Mouse (Mus musculus): Measurements from ENCODE around the gene Plk2.
"Not testable (repeated sequence)": the region's sequence is repeated elsewhere in the genome, so short reads cannot be mapped to it uniquely, and the experiment has no call there.

Gene Plk2

DNA sequence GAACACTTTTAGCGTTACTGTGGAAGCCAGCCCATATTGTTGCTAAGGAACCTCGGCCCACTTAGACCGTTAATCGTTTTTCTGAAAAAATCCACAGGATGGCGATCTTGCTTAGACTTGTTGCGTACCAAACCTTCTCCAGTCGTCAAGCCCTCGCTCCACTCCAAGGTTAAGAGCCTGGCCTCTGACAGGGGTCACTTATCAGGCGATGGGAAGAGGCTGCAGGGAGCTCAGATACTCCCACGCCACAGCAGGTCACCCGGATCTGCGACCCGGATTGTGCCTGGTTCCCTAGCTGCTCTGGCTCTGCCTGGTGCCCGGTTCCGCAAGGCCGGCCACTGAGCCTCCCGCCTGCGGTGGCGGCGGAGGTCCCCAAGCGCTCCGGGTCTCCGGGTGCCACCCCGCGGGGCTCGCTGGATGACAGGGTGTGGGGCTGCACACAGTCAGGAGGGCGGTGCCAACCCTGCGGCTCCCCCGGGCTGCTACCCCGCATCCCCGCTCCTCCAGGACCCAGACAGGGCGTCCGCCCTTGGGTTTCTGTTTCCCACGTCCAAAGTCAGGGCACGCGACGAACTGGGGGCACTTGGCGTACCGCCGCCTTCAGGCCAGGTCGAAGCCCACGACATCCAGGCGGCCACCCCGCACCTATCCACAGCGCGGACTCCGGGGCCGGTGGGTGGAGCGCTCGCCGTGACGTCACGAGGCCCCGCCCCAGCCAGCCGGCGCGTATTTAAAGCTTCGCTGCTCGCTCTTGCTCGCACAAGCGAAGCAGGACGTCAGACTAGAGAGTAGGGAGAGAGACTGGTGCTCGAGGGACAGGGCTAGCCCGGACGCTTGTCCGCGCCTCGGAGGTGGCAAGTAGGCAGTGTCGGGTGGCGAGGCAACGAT is at the start of gene Plk2:
Gene Plk2, plus strand, starts transcription at position 756 of the 888 bp plus-strand sequence.
- DNase-seq (ENCODE audit: low spot score in 2 of 2) = peak; percentile 88 to 97

DNA sequence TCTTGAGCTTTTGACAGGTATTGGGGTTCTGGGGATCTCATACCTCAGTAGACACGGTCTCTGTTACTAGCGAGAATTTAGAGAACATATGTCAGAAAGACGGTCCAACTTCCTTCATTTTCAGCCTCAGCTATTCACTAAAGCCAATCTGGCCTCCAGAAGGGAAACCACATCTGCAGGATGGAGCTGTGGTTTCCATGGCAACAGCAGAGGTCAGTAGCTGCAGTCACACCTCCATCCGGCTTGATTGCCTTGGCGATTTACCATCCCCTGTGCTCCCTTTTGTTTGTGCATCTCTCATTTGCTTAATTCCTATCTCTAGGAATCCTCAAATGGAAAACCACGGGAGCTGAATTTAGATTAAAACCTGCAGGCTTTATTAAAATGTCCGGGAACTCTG is 48.1 kb upstream of the Plk2 start:
- DNase-seq (ENCODE audit: low spot score in 2 of 2) = no peak

DNA sequence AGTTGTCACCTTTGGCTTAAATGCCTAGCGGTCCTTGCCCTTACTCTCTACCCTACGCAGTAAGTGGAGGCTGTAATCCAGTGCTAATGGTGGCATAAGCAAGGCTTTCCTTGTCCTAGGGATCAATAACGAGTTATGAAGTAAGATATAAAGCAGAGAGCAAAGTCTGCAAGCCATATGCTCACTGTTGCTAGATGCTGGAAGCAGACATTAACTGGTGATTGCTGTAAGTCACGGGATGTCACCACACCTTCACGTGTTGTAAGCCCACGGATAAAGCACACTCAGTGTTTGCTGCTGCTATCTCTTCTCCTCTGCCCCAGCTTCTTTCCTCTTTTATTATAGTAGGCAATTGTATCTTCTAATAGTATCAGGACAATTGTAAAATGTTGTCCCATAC is 43.8 kb upstream of the Plk2 start:
- DNase-seq (ENCODE audit: low spot score in 2 of 2) = no peak

DNA sequence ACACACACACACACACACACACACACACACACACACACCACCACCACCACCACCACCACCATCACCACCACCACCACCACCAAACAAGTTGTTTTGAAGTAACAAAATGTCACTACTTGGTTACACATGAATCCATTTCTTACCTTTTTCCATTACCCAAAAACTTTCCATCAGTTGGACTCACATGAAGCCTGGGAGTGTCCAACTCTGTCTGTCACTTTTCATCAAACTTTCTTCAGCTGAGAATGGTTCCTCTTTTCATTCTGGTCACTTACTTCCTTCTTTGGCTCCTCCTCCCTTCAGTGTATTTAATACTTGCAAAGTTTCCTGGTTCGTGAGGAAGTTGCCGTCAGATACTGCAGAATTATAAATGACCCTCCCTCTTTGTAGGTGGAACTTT is 37.9 kb upstream of the Plk2 start, which contains the start of gene Gapt:
Gene Gapt, minus strand, starts transcription at position 259 of the 400 bp plus-strand sequence.
- no peak for DNase-seq (ENCODE audit: low spot score in 2 of 2)

DNA sequence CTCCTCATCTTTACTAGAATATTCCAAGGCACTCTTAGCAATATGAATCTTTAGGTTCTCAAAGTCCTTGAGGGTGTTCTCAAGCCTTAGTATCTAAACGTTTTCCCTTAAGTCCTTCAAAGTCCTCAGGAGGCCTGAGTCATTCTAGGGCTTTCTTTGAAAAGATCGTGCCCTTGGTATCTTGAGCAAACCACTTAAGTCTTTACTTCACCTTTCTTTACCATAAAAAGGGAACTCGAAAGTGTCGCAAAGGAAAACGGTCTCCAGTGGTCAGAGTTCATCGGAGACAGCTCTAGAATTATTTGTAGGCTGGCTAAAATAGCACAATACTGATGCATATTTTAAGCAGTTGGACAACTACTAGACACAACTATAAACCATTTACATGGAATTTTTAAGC is 31.1 kb upstream of the Plk2 start:
- no peak for DNase-seq (ENCODE audit: low spot score in 2 of 2)

DNA sequence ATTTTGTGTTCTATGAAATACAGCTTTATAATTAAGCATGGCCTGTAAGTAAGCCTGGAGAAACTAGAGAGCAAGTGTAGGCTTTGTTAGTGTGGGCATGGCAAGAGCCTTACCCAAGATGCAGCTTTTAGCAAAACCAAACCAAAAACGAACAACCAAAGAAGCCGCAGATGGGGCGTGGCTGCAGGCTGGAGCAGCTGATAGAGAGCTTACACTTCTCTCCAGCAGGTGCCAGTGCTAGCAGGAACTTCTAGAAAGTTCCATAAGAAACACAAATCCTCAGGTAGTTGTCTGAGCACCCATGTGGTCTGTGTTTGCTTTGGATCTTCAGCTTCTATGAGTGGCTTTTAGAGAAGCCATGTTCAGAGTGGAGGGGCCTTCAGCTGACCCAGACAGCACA is 28.4 kb upstream of the Plk2 start:
- no peak for DNase-seq (ENCODE audit: low spot score in 2 of 2)

DNA sequence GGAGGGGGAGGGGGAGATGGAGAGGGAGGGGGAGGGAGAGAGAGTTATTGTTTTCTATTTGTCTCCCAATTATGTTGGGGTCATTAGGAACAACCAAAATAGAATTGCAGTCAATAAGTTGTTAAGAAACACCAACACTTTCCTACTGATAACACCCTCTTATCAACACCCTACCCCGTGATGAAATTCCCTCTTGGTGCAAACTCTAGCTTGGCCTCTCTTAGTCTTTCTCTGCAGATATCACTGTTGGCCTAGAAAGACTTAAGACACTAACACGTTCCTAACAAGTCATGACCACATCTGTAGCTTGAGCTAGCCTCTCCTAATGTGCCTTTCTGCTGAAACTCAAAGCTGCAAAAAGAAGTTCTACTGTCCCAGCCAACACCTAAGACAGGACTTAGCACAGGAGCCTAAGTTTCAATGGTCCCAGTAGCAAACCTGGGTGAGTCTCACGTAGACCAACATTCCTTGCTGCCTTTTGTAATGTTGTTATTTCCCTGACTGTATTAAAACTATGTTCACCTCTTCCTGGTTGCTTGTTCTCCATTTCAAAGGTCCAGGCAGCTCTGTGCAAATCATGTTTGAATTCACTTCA is 26.8 kb upstream of the Plk2 start:
- no peak for DNase-seq (ENCODE audit: low spot score in 2 of 2)

DNA sequence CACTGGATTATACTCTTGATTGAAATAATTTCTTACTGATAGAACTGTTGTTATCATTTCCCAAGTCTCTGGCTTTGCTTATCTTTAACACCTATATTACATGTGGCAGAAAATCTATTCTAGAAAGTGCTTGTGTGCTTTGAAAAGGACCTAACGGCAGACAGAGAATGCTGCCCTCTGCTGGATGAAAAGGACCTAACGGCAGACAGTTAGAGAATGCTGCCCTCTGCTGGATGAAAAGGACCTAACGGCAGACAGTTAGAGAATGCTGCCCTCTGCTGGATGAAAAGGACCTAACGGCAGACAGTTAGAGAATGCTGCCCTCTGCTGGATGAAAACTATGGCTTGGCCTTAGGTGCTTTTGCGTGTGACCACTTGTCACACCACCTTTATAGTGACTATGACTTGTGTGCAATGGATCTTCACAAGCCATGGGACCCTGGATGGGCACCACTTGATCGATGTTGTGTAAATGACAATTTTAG is 26.2 kb upstream of the Plk2 start:
- DNase-seq (ENCODE audit: low spot score in 2 of 2) = peak; percentile 32 to 67

DNA sequence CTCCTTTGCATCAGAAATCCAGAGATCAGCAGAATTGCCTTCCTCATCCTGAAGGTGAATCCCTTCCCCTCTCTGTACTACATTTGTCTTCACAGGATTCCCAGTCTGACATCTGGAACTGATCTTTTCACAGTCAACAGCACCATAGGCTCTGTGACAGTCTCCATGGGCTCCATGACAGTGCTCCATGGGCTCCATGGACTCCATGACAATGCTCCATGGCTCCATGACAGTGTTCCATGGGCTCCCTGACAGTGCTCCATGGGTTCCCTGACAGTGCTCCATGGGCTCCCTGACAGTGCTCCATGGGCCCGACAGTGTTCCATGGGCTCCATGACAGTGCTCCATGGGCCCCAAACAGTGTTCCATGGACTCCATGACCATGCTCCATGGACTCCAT is 25.2 kb upstream of the Plk2 start:
- DNase-seq (ENCODE audit: low spot score in 2 of 2) = no peak

DNA sequence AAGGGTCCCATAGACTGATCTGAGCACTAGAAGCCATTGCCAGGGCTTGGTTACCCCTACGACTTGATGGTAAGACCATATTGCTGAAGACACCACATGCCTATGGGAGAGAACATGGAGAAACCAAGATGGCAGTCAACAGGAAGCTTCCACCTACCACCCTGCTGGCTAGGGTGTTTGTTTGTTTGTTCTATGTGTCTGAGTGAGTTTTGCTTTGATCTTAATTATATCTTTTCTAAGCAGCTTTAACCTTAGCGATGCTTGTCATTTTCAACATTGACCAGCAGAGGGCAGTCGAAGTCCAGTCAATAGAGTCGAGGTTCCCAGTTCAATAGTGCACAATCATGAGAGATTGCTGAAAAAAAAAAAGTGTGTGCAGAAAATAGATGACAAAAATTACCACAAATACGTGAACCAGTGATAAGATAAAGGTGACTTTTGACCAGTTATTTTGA is 12.4 kb upstream of the Plk2 start:
- DNase-seq (ENCODE audit: low spot score in 2 of 2) = no peak

DNA sequence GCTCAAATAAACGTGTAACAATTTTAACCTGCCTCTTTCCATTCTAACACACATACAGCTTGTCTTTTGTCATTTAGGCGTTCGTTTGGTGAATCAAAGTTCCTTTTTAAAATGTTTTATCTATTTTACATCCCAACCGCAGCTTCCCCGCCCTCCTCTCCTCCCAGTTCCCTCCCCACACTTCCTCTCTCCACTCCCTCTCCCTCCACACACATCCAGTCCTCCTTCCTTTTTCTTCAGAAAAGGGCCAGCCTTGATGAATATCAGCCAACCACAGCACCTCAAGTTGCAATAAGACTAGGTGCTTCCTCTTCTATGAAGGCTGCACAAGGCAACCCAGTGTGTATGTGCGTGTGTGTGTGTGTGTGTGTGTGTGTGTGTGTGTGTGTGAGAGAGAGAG is 10.3 kb upstream of the Plk2 start:
- no peak for DNase-seq (ENCODE audit: low spot score in 2 of 2)

DNA sequence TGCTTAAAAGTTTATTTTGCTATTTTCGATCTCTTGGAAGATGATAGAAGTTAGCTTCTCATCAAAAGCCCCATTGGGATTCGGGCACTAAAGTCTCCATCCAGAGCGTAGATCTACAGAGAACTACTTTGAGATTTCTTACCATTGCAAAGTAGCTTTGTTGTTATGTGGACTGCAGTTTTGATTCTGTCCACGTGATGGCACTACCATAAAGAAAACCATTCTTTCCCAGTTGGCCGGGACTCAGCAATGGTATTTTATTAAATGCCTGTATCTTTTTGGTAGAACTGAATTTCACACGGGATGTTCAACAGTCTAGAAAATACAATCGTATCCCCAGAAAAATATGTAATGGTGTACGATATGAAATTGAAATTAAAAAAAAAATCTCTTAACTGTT is 2.6 kb upstream of the Plk2 start:
- peak; percentile 22 to 69 for DNase-seq (ENCODE audit: low spot score in 2 of 2)

DNA sequence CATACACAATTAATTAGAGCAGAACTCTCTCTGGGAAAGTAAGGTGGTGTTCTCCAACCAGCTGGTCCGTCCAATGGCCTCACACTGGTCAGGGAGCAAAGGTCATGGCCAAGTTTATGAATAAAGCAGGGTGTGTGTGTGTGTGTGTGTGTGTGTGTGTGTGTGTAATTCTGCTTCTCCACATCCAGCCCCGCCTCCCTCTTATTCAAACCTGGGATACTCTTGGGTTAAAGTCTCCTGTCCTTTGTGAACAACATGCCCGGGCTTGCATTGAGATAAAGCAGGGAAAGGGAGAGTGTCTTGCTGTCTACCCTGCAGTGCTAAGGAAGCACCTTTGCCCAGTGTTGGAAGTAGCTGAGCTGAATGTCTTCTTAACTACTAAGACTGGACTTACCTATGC is 2.2 kb upstream of the Plk2 start:
- no peak for DNase-seq (ENCODE audit: low spot score in 2 of 2)

DNA sequence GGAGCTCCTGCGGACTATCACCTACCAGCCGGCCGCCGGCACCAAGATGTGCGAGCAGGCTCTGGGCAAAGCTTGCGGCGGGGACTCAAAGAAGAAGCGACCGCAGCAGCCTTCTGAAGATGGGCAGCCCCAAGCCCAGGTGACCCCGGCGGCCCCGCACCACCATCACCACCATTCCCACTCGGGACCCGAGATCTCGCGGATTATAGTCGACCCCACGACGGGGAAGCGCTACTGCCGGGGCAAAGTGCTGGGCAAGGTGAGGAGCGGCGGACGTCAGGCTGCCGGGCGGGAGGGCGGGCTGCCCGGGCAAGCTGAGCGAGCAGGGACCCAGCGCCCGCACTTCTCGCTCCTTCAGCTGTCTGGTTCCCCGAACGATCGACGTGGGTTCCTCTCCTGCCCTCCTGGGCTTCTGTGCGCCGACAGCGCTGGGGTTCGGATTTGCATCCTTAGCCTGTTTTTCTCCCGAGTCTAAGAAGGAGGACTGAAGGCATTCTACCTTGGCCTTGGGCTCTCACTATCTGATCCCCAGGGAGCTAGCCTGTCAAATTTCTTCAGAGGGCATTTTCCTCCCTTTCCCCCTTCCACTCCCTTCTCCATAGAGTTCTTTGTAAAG is 441 bp downstream of the Plk2 start:
- no peak for DNase-seq (ENCODE audit: low spot score in 2 of 2)

DNA sequence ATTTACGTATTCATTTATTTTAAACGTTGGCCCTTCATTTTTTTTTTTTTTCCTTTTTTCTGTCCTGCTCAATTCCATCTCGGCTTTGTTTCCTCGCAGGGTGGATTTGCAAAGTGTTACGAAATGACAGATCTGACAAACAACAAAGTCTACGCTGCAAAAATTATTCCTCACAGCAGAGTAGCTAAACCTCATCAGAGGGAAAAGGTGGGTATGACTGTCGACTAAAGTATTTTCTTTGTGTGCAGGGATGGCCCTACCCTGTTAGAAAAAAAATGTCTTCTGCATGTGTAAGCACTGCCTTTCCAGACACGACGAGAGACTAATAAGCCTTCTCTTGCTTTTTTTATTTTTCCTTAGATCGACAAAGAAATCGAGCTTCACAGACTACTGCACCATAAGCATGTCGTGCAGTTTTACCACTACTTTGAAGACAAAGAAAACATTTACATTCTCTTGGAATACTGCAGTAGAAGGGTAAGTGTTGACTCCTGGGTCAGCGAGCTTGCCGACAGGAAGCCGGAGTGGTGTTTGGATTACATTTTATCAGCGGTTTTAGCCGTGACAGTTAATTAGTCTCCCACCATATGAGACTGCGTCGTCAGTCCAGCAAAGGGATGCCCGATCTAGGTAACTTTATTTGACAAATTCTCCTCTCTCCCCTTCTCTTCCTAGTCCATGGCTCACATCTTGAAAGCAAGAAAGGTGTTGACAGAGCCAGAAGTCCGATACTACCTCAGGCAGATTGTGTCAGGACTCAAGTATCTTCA is 1.3 kb downstream of the Plk2 start:
- DNase-seq (ENCODE audit: low spot score in 2 of 2) = no peak

DNA sequence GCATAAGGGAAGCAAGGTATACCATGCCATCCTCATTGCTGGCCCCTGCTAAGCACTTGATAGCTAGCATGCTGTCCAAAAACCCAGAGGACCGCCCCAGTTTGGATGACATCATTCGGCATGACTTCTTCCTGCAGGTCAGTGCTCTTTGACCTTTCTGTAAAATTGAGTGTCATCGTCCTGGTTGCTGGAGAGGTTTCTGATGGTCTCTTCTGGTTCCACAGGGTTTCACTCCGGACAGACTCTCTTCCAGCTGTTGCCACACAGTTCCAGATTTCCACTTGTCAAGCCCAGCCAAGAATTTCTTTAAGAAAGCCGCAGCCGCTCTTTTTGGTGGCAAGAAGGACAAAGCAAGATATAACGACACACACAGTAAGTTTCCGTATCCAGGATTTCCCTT is 2.9 kb downstream of the Plk2 start:
- no peak for DNase-seq (ENCODE audit: low spot score in 2 of 2)

DNA sequence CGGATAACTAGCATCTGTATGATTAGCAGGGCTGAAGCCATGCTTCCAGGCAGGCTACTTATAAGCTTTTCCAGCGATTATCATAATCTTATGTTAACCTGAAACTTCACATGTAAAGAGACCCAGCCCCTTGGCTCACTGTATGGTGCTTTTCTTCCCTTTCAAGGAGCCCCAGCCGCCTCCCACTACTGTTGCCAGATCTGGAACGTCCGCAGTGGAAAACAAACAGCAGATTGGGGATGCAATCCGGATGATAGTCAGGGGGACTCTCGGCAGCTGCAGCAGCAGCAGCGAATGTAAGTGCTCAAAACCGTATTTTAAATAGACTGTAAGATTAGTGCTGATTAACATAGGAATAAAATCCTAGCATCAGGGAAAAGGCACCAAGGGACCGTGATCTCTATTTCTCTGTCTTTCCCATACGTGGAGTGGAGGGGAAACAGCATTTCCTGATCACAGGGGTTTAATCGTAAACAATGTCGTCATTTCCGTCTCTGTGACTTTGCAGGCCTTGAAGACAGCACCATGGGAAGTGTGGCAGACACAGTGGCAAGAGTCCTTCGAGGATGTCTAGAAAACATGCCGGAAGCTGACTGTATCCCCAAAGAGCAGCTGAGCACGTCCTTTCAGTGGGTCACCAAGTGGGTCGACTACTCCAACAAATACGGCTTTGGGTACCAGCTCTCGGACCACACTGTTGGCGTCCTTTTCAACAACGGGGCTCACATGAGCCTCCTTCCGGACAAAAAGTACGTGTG is 3.8 kb downstream of the Plk2 start:
- no peak for DNase-seq (ENCODE audit: low spot score in 2 of 2)

DNA sequence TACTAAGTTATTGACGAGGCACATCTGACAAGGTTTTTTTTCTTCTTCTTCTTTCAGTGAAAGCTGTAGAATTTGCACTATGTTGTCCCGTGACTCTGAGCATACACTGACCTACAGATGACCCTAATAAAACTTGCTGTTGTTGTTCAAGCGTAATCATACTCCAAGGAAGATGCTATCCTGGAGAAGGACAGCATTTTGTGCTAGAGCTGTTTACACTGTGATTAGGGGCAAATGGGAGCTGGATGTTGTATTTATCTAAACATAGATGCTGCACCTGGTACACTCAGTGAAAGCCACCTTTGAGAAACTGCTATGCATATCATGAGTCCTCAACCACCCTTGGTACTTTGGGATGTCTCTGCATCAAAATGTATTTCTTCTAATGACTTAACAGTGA is 6.6 kb downstream of the Plk2 start:
- DNase-seq (ENCODE audit: low spot score in 2 of 2) = no peak

DNA sequence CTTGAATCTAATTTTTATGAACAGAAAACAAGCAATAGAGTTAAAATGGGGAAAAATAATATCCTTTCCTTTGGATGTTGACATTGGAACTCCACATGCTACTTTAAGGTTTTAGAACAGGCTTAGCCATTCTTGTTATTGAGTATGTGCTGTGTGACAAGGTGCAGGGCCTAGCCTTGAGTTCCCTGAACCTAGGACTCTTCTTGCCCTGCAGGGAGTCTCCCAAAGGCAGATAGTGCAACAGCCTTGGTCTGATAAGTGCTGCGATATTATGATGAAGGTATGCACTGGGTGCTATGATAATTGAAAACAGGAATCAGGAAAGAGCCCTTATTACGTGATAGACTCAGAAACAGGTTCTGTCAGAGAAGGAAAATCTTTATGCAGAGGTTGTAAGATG is 7.0 kb downstream of the Plk2 start:
- no peak for DNase-seq (ENCODE audit: low spot score in 2 of 2)

DNA sequence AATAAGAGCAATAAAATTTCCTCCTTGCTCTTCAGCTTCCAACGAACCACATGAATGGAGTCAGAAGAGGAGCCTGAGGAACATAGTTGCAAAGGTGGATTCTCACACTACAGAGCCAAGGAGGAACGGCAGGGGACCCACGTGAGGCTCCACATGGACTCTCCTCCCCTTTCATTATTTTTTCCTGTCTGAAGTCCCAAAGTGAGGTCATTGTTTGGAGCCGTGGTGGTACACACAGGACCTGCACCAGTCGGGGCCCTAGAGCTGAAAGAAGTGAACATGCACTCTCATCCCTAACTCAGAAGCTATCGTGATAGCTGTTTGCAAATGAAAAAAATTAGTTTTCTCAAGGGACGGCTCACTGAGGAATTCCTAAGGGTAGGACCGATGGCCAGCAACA is 9.2 kb downstream of the Plk2 start:
- DNase-seq (ENCODE audit: low spot score in 2 of 2) = no peak

DNA sequence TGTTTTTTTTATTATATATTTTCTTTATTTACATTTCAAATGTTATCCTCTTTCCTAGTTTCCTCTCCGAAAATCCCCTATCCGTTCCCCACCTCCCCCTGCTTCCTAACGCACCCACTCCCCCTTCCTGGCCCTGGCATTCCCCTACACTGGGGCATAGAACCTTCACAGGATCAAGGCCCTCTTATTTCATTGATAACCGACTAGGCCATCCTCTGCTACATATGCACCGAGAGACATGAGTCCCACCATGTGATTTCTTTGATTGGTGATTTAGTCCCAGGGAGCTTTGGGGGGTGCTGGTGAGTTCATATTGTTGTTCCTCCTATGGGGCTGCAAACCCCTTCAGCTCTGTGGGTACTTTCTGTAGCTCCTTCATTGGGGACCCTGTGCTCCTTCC is 9.8 kb downstream of the Plk2 start:
- DNase-seq (ENCODE audit: low spot score in 2 of 2) = not testable (repeated sequence)

Measured in frontal cortex, postnatal 14 days (tissue).